Mouse (Mus musculus) liver, postnatal 0 days (tissue): ENCODE measurements at regions not wholly inside any gene's neighbourhood (a gene's known extent, or its start where the extent isn't known, plus 50 kb on each side); places are given as distances from the start of the nearest gene placed in this dataset.

Experiments
- CTCF ChIP-seq: sonication (generic); IDR thresholded peaks from 2 replicates; pipeline ENCODE4 v1.5.1; 2016; ENCODE audit warnings: antibody characterized with exemption, low read depth
- EP300 ChIP-seq: IDR thresholded peaks from 2 replicates; pipeline ENCODE4 v1.6.1; 2016; ENCODE audit warnings: antibody characterized with exemption, low read depth, mild to moderate bottlenecking

DNA sequence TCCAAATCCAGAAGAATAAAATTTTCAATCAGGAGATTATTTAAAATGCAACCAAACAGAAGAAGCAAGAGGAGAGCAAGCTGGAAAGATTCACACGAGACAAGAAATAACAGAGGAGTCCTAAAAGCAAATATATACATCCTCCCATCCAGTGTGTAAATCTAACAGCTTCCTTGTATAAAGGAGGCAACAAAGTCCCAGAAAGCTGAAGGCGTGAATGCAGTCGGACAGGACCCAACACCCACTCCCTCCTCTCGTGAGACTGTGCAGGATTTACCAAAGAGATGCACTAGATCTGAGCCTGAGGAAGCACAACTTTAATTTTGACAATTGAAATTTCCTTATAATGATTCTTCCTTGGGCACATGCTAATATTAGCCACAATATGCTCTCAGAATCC, 103.0 kb upstream of the Dcn start:
- no peak for TF ChIP-seq CTCF
- TF ChIP-seq EP300, result no peak
